26 mouse cellular contexts compared by ENCODE assay signal in genomic region chr7:51618412-51618811, GRCm38 (mm10). TPM values are rescaled to one million over a fixed set of nuclear protein-coding genes. Genes with fewer than 3 reads are reported as not detected.
A peak's percentile ranks its signal among the peaks of the same experiment; 100 is the strongest.
DNase-seq lines count a peak whose midpoint lies in the region; ATAC-seq and TF ChIP-seq lines count a peak whose summit lies in the region.
"Had no signal": no experiment of that assay in that cellular context is flagged by ENCODE, and none has a peak within 500 bp of the region (broad histone marks: within the 10 kb centered on the region; RNA-seq: fewer than 3 reads in every experiment).

No protein-coding gene starts in this region.

- no peaks in the 10 kb centered on the region for H3K36me3 ChIP-seq in forebrain, embryonic 16.5 days (ENCODE audit: control insufficient read depth, insufficient read depth)
- H3K36me3 ChIP-seq in forebrain, embryonic 11.5 days (ENCODE audit: control insufficient read depth, insufficient read depth, low read length) = no peaks in the 10 kb centered on the region
- no peaks in the 10 kb centered on the region for H3K36me3 ChIP-seq in neural tube, embryonic 13.5 days
- no peaks in the 10 kb centered on the region for H3K36me3 ChIP-seq in midbrain, embryonic 16.5 days (ENCODE audit: control insufficient read depth, insufficient read depth, low read length)
- H3K36me3 ChIP-seq: embryonic facial prominence, embryonic 12.5 days; heart, embryonic 15.5 days; limb, embryonic 15.5 days; liver, embryonic 15.5 days; lung, embryonic 15.5 days had no signal

- ATAC-seq in forebrain, embryonic 16.5 days = peak; percentile 57
- ATAC-seq in forebrain, embryonic 11.5 days (replicated peaks; ENCODE audit: low FRiP score) = no peak
- no peak for ATAC-seq in neural tube, embryonic 13.5 days (ENCODE audit: low read depth)
- ATAC-seq in midbrain, embryonic 16.5 days = peak; percentile 15; the same call in 1 of the 2 replicates
- ATAC-seq: activated CD4-positive, CD25-positive, alpha-beta regulatory T cell, adult 4 months had no signal

- no peak for TF ChIP-seq POLR2A in embryonic fibroblast, embryonic 13.5 days (IDR thresholded peaks at IDR 0.05; ENCODE audit: low read depth, low read length)
- TF ChIP-seq POLR2A in cerebellum, adult 2 months (IDR thresholded peaks at IDR 0.05; ENCODE audit: borderline replicate concordance, insufficient read depth, low read length) = no peak

- no peak overlapping the region for H3K4me2 ChIP-seq in forebrain, embryonic 16.5 days (ENCODE audit: low read length)
- no peak overlapping the region for H3K4me2 ChIP-seq in forebrain, embryonic 11.5 days (ENCODE audit: low read depth, low read length, severe bottlenecking)
- H3K4me2 ChIP-seq in neural tube, embryonic 13.5 days = 0 out of 2 replicates have a peak overlapping the region, but pooled peaks have one; percentile 6
- H3K4me2 ChIP-seq in midbrain, embryonic 16.5 days (ENCODE audit: low read length) = peak overlapping the region; percentile 20; the same call in 1 of the 2 replicates
- H3K4me2 ChIP-seq: embryonic facial prominence, embryonic 12.5 days; heart, embryonic 15.5 days; limb, embryonic 15.5 days; liver, embryonic 15.5 days; lung, embryonic 15.5 days had no signal

- H3K4me3 ChIP-seq in forebrain, embryonic 16.5 days (replicated peaks; ENCODE audit: low read length) = no peak overlapping the region
- H3K4me3 ChIP-seq in forebrain, embryonic 11.5 days (ENCODE audit: low read depth, low read length) = no peak overlapping the region
- H3K4me3 ChIP-seq in neural tube, embryonic 13.5 days = no peak overlapping the region
- no peak overlapping the region for H3K4me3 ChIP-seq in embryonic fibroblast, embryonic 13.5 days (ENCODE audit: insufficient read depth, low read length)
- no peak overlapping the region for H3K4me3 ChIP-seq in midbrain, embryonic 16.5 days (ENCODE audit: low read depth, low read length)
- no peak overlapping the region for H3K4me3 ChIP-seq in cerebellum, adult 2 months (replicated peaks; ENCODE audit: insufficient read depth, low read depth, low read length)
- H3K4me3 ChIP-seq: embryonic facial prominence, embryonic 12.5 days; erythroblast, embryonic 14.5 days; heart, embryonic 15.5 days; limb, embryonic 15.5 days; liver, embryonic 15.5 days; lung, embryonic 15.5 days; megakaryocyte, embryonic 14.5 days had no signal

- H3K4me1 ChIP-seq in forebrain, embryonic 16.5 days (replicated peaks; ENCODE audit: control insufficient read depth, insufficient read depth, low read length) = peaks cover 8% of the 10 kb centered on the region
- H3K4me1 ChIP-seq in forebrain, embryonic 11.5 days (replicated peaks; ENCODE audit: control insufficient read depth, insufficient read depth, low read length) = 0 out of 2 replicates have a peak, but pooled peaks cover 2% of the 10 kb centered on the region
- H3K4me1 ChIP-seq in neural tube, embryonic 13.5 days (replicated peaks) = peaks cover 9% of the 10 kb centered on the region; the same call in 1 of the 2 replicates
- H3K4me1 ChIP-seq in embryonic fibroblast, embryonic 13.5 days (ENCODE audit: control insufficient read depth, insufficient read depth, low read length) = no peaks in the 10 kb centered on the region
- peaks cover 2% of the 10 kb centered on the region; the same call in 1 of the 2 replicates for H3K4me1 ChIP-seq in midbrain, embryonic 16.5 days (ENCODE audit: control insufficient read depth, insufficient read depth, low read length)
- no peaks in the 10 kb centered on the region; the same call in 1 of the 2 replicates for H3K4me1 ChIP-seq in cerebellum, adult 2 months (ENCODE audit: control insufficient read depth, insufficient read depth, low read length)
- H3K4me1 ChIP-seq: embryonic facial prominence, embryonic 12.5 days; heart, embryonic 15.5 days; liver, embryonic 15.5 days; lung, embryonic 15.5 days; megakaryocyte, embryonic 14.5 days had no signal

- WGBS in forebrain, embryonic 16.5 days = 18% methylated on average over 2 of the region's 2 CpGs
- 44% methylated on average over 2 of the region's 2 CpGs for WGBS in forebrain, embryonic 11.5 days
- 31% methylated on average over 2 of the region's 2 CpGs for WGBS in neural tube, embryonic 13.5 days
- WGBS in midbrain, embryonic 16.5 days = 16% methylated on average over 2 of the region's 2 CpGs
- 68% methylated on average over 2 of the region's 2 CpGs for WGBS in cerebellum, adult 2 months

- TF ChIP-seq CTCF in embryonic fibroblast, embryonic 13.5 days (IDR thresholded peaks at IDR 0.05; ENCODE audit: borderline replicate concordance, insufficient read depth, low read length) = no peak
- TF ChIP-seq CTCF in cerebellum, adult 2 months (IDR thresholded peaks at IDR 0.05; ENCODE audit: borderline replicate concordance, insufficient read depth, low read depth, low read length) = no peak

- no peak for DNase-seq in forebrain, embryonic 11.5 days (ENCODE audit: low spot score)
- no peak for DNase-seq in neural tube, embryonic 10.5 days (ENCODE audit: extremely low spot score, low spot score)
- no peak for DNase-seq in urinary bladder, postnatal 4 days (ENCODE audit: low spot score in 2 of 2)
- no peak for DNase-seq in cerebellum, adult 2 months
- DNase-seq: adrenal gland, postnatal 25 days; cerebellum, adult 11 months; heart, postnatal 36 days; kidney, adult 8-10 months; kidney, postnatal 10 days; left cerebral cortex, postnatal 4 days; lung, postnatal 36 days; thymus, adult 2 months had no signal

- H3K9ac ChIP-seq in forebrain, embryonic 16.5 days (replicated peaks; ENCODE audit: low read depth, low read length) = no peak overlapping the region
- H3K9ac ChIP-seq in forebrain, embryonic 11.5 days (ENCODE audit: low read length) = no peak overlapping the region
- H3K9ac ChIP-seq in neural tube, embryonic 13.5 days = no peak overlapping the region
- H3K9ac ChIP-seq in midbrain, embryonic 16.5 days (ENCODE audit: low read depth, low read length) = no peak overlapping the region
- H3K9ac ChIP-seq: embryonic facial prominence, embryonic 12.5 days; heart, embryonic 15.5 days; limb, embryonic 15.5 days; liver, embryonic 15.5 days; lung, embryonic 15.5 days had no signal

- H3K9me3 ChIP-seq in forebrain, embryonic 16.5 days (ENCODE audit: control insufficient read depth, low read length) = no peaks in the 10 kb centered on the region
- no peaks in the 10 kb centered on the region for H3K9me3 ChIP-seq in forebrain, embryonic 11.5 days (ENCODE audit: control insufficient read depth, low read length)
- H3K9me3 ChIP-seq in neural tube, embryonic 13.5 days = no peaks in the 10 kb centered on the region
- H3K9me3 ChIP-seq in midbrain, embryonic 16.5 days (replicated peaks; ENCODE audit: control insufficient read depth, low read length, poor library complexity, severe bottlenecking) = no peaks in the 10 kb centered on the region
- H3K9me3 ChIP-seq: embryonic facial prominence, embryonic 12.5 days; heart, embryonic 15.5 days; limb, embryonic 15.5 days; liver, embryonic 15.5 days; lung, embryonic 15.5 days; megakaryocyte, embryonic 14.5 days had no signal

- no peaks in the 10 kb centered on the region; the same call in 1 of the 2 replicates for H3K27me3 ChIP-seq in forebrain, embryonic 16.5 days (replicated peaks; ENCODE audit: control insufficient read depth, insufficient read depth, low read length)
- peaks cover 19% of the 10 kb centered on the region for H3K27me3 ChIP-seq in forebrain, embryonic 11.5 days (ENCODE audit: control insufficient read depth, insufficient read depth, low read length)
- H3K27me3 ChIP-seq in neural tube, embryonic 13.5 days = peaks cover 33% of the 10 kb centered on the region
- H3K27me3 ChIP-seq in midbrain, embryonic 16.5 days (ENCODE audit: control insufficient read depth, insufficient read depth, low read depth, low read length) = no peaks in the 10 kb centered on the region
- no peaks in the 10 kb centered on the region for H3K27me3 ChIP-seq in cerebellum, adult 2 months (ENCODE audit: control insufficient read depth, insufficient read depth, low read length)

- no peak overlapping the region for H3K27ac ChIP-seq in forebrain, embryonic 16.5 days (ENCODE audit: low read length)
- H3K27ac ChIP-seq in forebrain, embryonic 11.5 days (ENCODE audit: low read depth, low read length) = no peak overlapping the region
- peak overlapping the region; percentile 25 for H3K27ac ChIP-seq in neural tube, embryonic 13.5 days (replicated peaks)
- peak overlapping the region; percentile 26; the same call in 1 of the 2 replicates for H3K27ac ChIP-seq in embryonic fibroblast, embryonic 13.5 days (ENCODE audit: insufficient read depth, low read length)
- peak overlapping the region; percentile 62; the same call in 1 of the 2 replicates for H3K27ac ChIP-seq in midbrain, embryonic 16.5 days (ENCODE audit: low read length)
- H3K27ac ChIP-seq in cerebellum, adult 2 months (ENCODE audit: insufficient read depth, low read length) = no peak overlapping the region
- H3K27ac ChIP-seq: embryonic facial prominence, embryonic 12.5 days; heart, embryonic 15.5 days; limb, embryonic 15.5 days; liver, embryonic 15.5 days; lung, embryonic 15.5 days; stomach, postnatal 0 days had no signal

RNA-seq across cellular contexts. Expression of gene Slc17a6, which starts 3.4 kb away (rescaled TPM):
- 40.5 and 52.7 TPM in 2 replicates for polyA plus RNA-seq in forebrain, embryonic 16.5 days (2015; fragmentation: Nextera tagmentation; extraction: Ambion mirVana)
- polyA plus RNA-seq in forebrain, embryonic 11.5 days (2014; fragmentation: Nextera tagmentation; extraction: Ambion mirVana) = 23.1 and 24.4 TPM in 2 replicates
- polyA plus RNA-seq in neural tube, embryonic 13.5 days (2015; fragmentation: Nextera tagmentation; extraction: Ambion mirVana) = 78.3 and 85.1 TPM in 2 replicates
- 0.27 and 0.53 TPM in 2 replicates for polyA plus RNA-seq in embryonic fibroblast, embryonic 13.5 days (2011; ENCODE audit: insufficient read length, low read depth, missing spikeins)
- 130 and 142 TPM in 2 replicates for polyA plus RNA-seq in midbrain, embryonic 16.5 days (2015; fragmentation: Nextera tagmentation; extraction: Ambion mirVana)
- 33.0 and 43.1 TPM in 2 replicates for polyA plus RNA-seq in cerebellum, adult 2 months (2012; rRNA removed)
- polyA plus RNA-seq: activated CD4-positive, CD25-positive, alpha-beta regulatory T cell, adult 4 months; erythroblast, embryonic 14.5 days; small intestine, adult 2 months; stomach, postnatal 0 days had no signal

Comparison
In these comparisons a context has a peak if more than half of its experiments do, and no peak if none do; other contexts are left out.
1. ATAC-seq: peak in forebrain, embryonic 16.5 days (single experiment) and midbrain, embryonic 16.5 days (single experiment); none in forebrain, embryonic 11.5 days (single experiment) and neural tube, embryonic 13.5 days (single experiment).
2. H3K27ac ChIP-seq: peak in neural tube, embryonic 13.5 days (single experiment), embryonic fibroblast, embryonic 13.5 days (single experiment) and midbrain, embryonic 16.5 days (single experiment); none in forebrain, embryonic 16.5 days (single experiment), forebrain, embryonic 11.5 days (single experiment) and cerebellum, adult 2 months (single experiment).
3. H3K4me2 ChIP-seq: peak in neural tube, embryonic 13.5 days (single experiment) and midbrain, embryonic 16.5 days (single experiment); none in forebrain, embryonic 16.5 days (single experiment) and forebrain, embryonic 11.5 days (single experiment).
4. RNA of gene Slc17a6, which starts 3.4 kb away (polyA plus RNA-seq): 130 to 142 TPM in midbrain, embryonic 16.5 days, 78.3 to 85.1 TPM in neural tube, embryonic 13.5 days, 40.5 to 52.7 TPM in forebrain, embryonic 16.5 days, 33.0 to 43.1 TPM in cerebellum, adult 2 months and 23.1 to 24.4 TPM in forebrain, embryonic 11.5 days; 0.27 to 0.53 TPM in embryonic fibroblast, embryonic 13.5 days; every median in the first group is over 10 times any median in the second.